Mouse (Mus musculus) frontal cortex, postnatal 25 days (tissue): Measurements from ENCODE around the gene Ect2l.

ENCODE experiments used
- DNase-seq, 2 experiments: peaks; one replicate each; pipeline ENCODE4 v3.0.0; 2022; ENCODE audit warnings: low spot score in 2 of 2

Ect2l gene

GRCm38 (mm10) chr10:18210726-18211125 is at the start of gene Ect2l:
Gene Ect2l, minus strand, starts transcription at chr10:18210890.
- DNase-seq: no peak

GRCm38 (mm10) chr10:18251345-18251744 is 40.7 kb upstream of the Ect2l start:
- no peak for DNase-seq

- no peak for DNase-seq
Measured at GRCm38 (mm10) chr10:18243614-18244013, 32.9 kb upstream of the Ect2l start.

GRCm38 (mm10) chr10:18237191-18237590 is 26.5 kb upstream of the Ect2l start:
- DNase-seq: no peak

- DNase-seq: no peak
Measured at GRCm38 (mm10) chr10:18236328-18236927, 25.7 kb upstream of the Ect2l start.

- peak in 1 of 2 experiments; percentile 15 for DNase-seq
Measured at GRCm38 (mm10) chr10:18235402-18235747, 24.7 kb upstream of the Ect2l start.

GRCm38 (mm10) chr10:18234560-18235401 is 24.1 kb upstream of the Ect2l start, which contains the start of gene Ccdc28a:
Gene Ccdc28a, minus strand, starts transcription at chr10:18234998.
- peak; percentile 84 to 92 for DNase-seq

- DNase-seq: no peak
Measured at GRCm38 (mm10) chr10:18233891-18234290, 23.2 kb upstream of the Ect2l start.

GRCm38 (mm10) chr10:18224386-18224785 is 13.7 kb upstream of the Ect2l start:
- no peak for DNase-seq

GRCm38 (mm10) chr10:18219351-18219750 is 8.7 kb upstream of the Ect2l start:
- no peak for DNase-seq

GRCm38 (mm10) chr10:18214124-18214523 is 3.4 kb upstream of the Ect2l start:
- no peak for DNase-seq

GRCm38 (mm10) chr10:18213373-18213772 is 2.7 kb upstream of the Ect2l start:
- no peak for DNase-seq

- no peak for DNase-seq
Measured at GRCm38 (mm10) chr10:18210119-18210518, 571 bp downstream of the Ect2l start.

- no peak for DNase-seq
Measured at GRCm38 (mm10) chr10:18204067-18204466, 6.6 kb downstream of the Ect2l start.

GRCm38 (mm10) chr10:18202401-18202800 is 8.3 kb downstream of the Ect2l start:
- DNase-seq: no peak

- no peak for DNase-seq
Measured at GRCm38 (mm10) chr10:18200656-18201055, 10.0 kb downstream of the Ect2l start.

- DNase-seq: no peak
Measured at GRCm38 (mm10) chr10:18199919-18200318, 10.8 kb downstream of the Ect2l start.

GRCm38 (mm10) chr10:18198286-18199015 is 12.2 kb downstream of the Ect2l start:
- no peak for DNase-seq

GRCm38 (mm10) chr10:18197206-18197979 is 13.3 kb downstream of the Ect2l start:
- DNase-seq: peak; percentile 35 to 69

GRCm38 (mm10) chr10:18194737-18195141 is 16.0 kb downstream of the Ect2l start:
- DNase-seq: no peak

- no peak for DNase-seq
Measured at GRCm38 (mm10) chr10:18194156-18194555, 16.5 kb downstream of the Ect2l start.

- DNase-seq: no peak
Measured at GRCm38 (mm10) chr10:18193221-18193620, 17.5 kb downstream of the Ect2l start.
